ENCODE assay signal across 10 mouse cellular contexts in genomic region chr13:48290427-48290826, GRCm38 (mm10). TPM values are rescaled to one million over a fixed set of nuclear protein-coding genes. Genes with fewer than 3 reads are reported as not detected.
DNase-seq lines count a peak whose midpoint lies in the region; ATAC-seq and TF ChIP-seq lines count a peak whose summit lies in the region.
"Had no signal": no experiment of that assay in that cellular context is flagged by ENCODE, and none has a peak within 500 bp of the region (broad histone marks: within the 10 kb centered on the region; RNA-seq: fewer than 3 reads in every experiment).

No protein-coding gene starts in this region.

- H3K4me1 ChIP-seq in kidney, embryonic 16.5 days (ENCODE audit: insufficient read depth, low read length), result peaks cover 12% of the 10 kb centered on the region; the same call in 1 of the 2 replicates
- peaks cover 27% of the 10 kb centered on the region for H3K4me1 ChIP-seq in forebrain, embryonic 13.5 days
- no peaks in the 10 kb centered on the region for H3K4me1 ChIP-seq in hindbrain, postnatal 0 days (ENCODE audit: insufficient read depth, low read length)
- peaks cover 42% of the 10 kb centered on the region for H3K4me1 ChIP-seq in neural tube, embryonic 13.5 days (replicated peaks)

- TF ChIP-seq CTCF in hindbrain, postnatal 0 days (IDR thresholded peaks at IDR 0.05; ENCODE audit: low read depth), result no peak

- H3K9me3 ChIP-seq in kidney, embryonic 16.5 days (ENCODE audit: low read length), result no peaks in the 10 kb centered on the region
- no peaks in the 10 kb centered on the region for H3K9me3 ChIP-seq in forebrain, embryonic 13.5 days (replicated peaks)
- H3K9me3 ChIP-seq in hindbrain, postnatal 0 days (ENCODE audit: low read length), result no peaks in the 10 kb centered on the region
- no peaks in the 10 kb centered on the region for H3K9me3 ChIP-seq in neural tube, embryonic 13.5 days
- H3K9me3 ChIP-seq: heart, embryonic 10.5 days had no signal

- no peak overlapping the region for H3K4me3 ChIP-seq in kidney, embryonic 16.5 days (ENCODE audit: low read length)
- no peak overlapping the region for H3K4me3 ChIP-seq in forebrain, embryonic 13.5 days
- no peak overlapping the region for H3K4me3 ChIP-seq in hindbrain, postnatal 0 days (ENCODE audit: low read length)
- no peak overlapping the region for H3K4me3 ChIP-seq in neural tube, embryonic 13.5 days
- H3K4me3 ChIP-seq: heart, embryonic 10.5 days had no signal

- no peaks in the 10 kb centered on the region for H3K27me3 ChIP-seq in kidney, embryonic 16.5 days (ENCODE audit: insufficient read depth, low read length)
- H3K27me3 ChIP-seq in forebrain, embryonic 13.5 days, result no peaks in the 10 kb centered on the region
- no peaks in the 10 kb centered on the region for H3K27me3 ChIP-seq in hindbrain, postnatal 0 days (ENCODE audit: insufficient read depth, low read length)
- no peaks in the 10 kb centered on the region for H3K27me3 ChIP-seq in neural tube, embryonic 13.5 days

- WGBS in kidney, embryonic 16.5 days, result 26% methylated on average over 13 of the region's 13 CpGs
- 17% methylated on average over 13 of the region's 13 CpGs for WGBS in forebrain, embryonic 13.5 days
- WGBS in hindbrain, postnatal 0 days, result 30% methylated on average over 13 of the region's 13 CpGs
- WGBS in neural tube, embryonic 13.5 days, result 18% methylated on average over 13 of the region's 13 CpGs

- no peak overlapping the region for H3K27ac ChIP-seq in kidney, embryonic 16.5 days (ENCODE audit: low read length)
- peak overlapping the region; percentile 45 for H3K27ac ChIP-seq in forebrain, embryonic 13.5 days
- peak overlapping the region; percentile 51; the same call in 1 of the 2 replicates for H3K27ac ChIP-seq in hindbrain, postnatal 0 days
- peak overlapping the region; percentile 95 for H3K27ac ChIP-seq in neural tube, embryonic 13.5 days (replicated peaks)
- H3K27ac ChIP-seq: heart, embryonic 10.5 days had no signal

- no peak for DNase-seq in kidney, postnatal 36 days
- DNase-seq in hindbrain, postnatal 0 days (ENCODE audit: low spot score), result peak; percentile 69
- no peak for DNase-seq in cerebellum, adult 8-10 months
- no peak for DNase-seq in urinary bladder, postnatal 10 days (ENCODE audit: low spot score)
- DNase-seq in urinary bladder, postnatal 4 days (ENCODE audit: low spot score in 2 of 2), result no peak
- DNase-seq: lung, adult 18-20 months had no signal

- no peaks in the 10 kb centered on the region for H3K36me3 ChIP-seq in kidney, embryonic 16.5 days (ENCODE audit: insufficient read depth, low read length)
- H3K36me3 ChIP-seq in forebrain, embryonic 13.5 days (ENCODE audit: poor library complexity, severe bottlenecking), result no peaks in the 10 kb centered on the region
- H3K36me3 ChIP-seq in hindbrain, postnatal 0 days (ENCODE audit: insufficient read depth, low read length), result no peaks in the 10 kb centered on the region
- H3K36me3 ChIP-seq in neural tube, embryonic 13.5 days, result no peaks in the 10 kb centered on the region
- H3K36me3 ChIP-seq: heart, embryonic 10.5 days had no signal

- H3K4me2 ChIP-seq in kidney, embryonic 16.5 days (replicated peaks; ENCODE audit: low read depth, low read length), result peak overlapping the region; percentile 18; the same call in 1 of the 2 replicates
- peak overlapping the region; percentile 39 for H3K4me2 ChIP-seq in forebrain, embryonic 13.5 days
- H3K4me2 ChIP-seq in hindbrain, postnatal 0 days (ENCODE audit: low read depth, low read length), result peak overlapping the region; percentile 26
- peak overlapping the region; percentile 39 for H3K4me2 ChIP-seq in neural tube, embryonic 13.5 days

- H3K9ac ChIP-seq in kidney, embryonic 16.5 days (replicated peaks; ENCODE audit: low read length), result no peak overlapping the region
- H3K9ac ChIP-seq in forebrain, embryonic 13.5 days, result no peak overlapping the region
- H3K9ac ChIP-seq in hindbrain, postnatal 0 days (replicated peaks; ENCODE audit: low read length), result no peak overlapping the region
- H3K9ac ChIP-seq in neural tube, embryonic 13.5 days, result peak overlapping the region; percentile 57

- ATAC-seq in kidney, embryonic 16.5 days (ENCODE audit: low FRiP score, low TSS enrichment), result peak; percentile 19; the same call in 1 of the 2 replicates
- ATAC-seq in forebrain, embryonic 13.5 days, result peak; percentile 85
- ATAC-seq in hindbrain, postnatal 0 days, result peak; percentile 79
- peak; percentile 93 for ATAC-seq in neural tube, embryonic 13.5 days (ENCODE audit: low read depth)

RNA-seq across cellular contexts. Expression of gene Id4, which starts 29.4 kb away (rescaled TPM):
- 5.7 and 13.7 TPM in 2 replicates for polyA plus RNA-seq in kidney, embryonic 16.5 days (2015; fragmentation: Nextera tagmentation; extraction: Ambion mirVana)
- 83.4 and 133 TPM in 2 replicates for polyA plus RNA-seq in forebrain, embryonic 13.5 days (2015; fragmentation: Nextera tagmentation; extraction: Ambion mirVana)
- total RNA-seq in hindbrain, postnatal 0 days (2014; rRNA removed), result 66.3 and 67.8 TPM in 2 replicates
- polyA plus RNA-seq in hindbrain, postnatal 0 days (2015; fragmentation: Nextera tagmentation; extraction: Ambion mirVana), result 60.6 and 65.6 TPM in 2 replicates
- polyA plus RNA-seq in neural tube, embryonic 13.5 days (2015; fragmentation: Nextera tagmentation; extraction: Ambion mirVana), result 114 and 116 TPM in 2 replicates

Comparison
In these comparisons a context has a peak if more than half of its experiments do, and no peak if none do; other contexts are left out.
1. ATAC-seq: peak in every context shown above with its lines; median percentile 93 in neural tube, embryonic 13.5 days; 85 in forebrain, embryonic 13.5 days; 79 in hindbrain, postnatal 0 days; 19 in kidney, embryonic 16.5 days.